Mouse (Mus musculus): ENCODE results near the gene Armc9.

DNA sequence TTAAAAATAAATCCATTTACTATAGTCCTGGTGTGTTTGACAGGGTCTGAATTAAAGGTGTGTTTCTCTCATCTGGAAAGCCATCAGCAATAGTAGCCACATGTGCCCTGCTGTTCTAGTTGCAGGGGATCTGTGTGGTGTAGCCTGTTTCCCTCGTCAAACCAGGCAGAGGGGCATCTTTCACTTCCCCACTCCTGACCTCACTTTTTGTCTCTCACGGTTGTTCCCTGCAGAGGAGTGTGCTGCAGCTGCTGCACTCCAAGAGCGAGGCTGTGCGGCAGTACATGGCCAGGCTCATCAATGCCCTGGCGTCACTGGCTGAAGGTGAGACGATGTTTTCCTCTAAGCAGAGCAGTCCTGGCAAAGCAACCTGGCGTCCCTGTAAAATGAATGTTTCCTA, 39.5 kb downstream of the Armc9 start:
- TF ChIP-seq CTCF (IDR thresholded peaks at IDR 0.05; ENCODE audit: extremely low read depth, insufficient read depth, low read length) (no peak), POLR2A (IDR thresholded peaks at IDR 0.05; ENCODE audit: extremely low read depth, insufficient read depth, low read length) (no peak)
